Comparison of ENCODE assay signal across 9 mouse cellular contexts in genomic region chr7:67672650-67673049, GRCm38 (mm10). TPM values are rescaled to one million over a fixed set of nuclear protein-coding genes. Genes with fewer than 3 reads are reported as not detected.
DNase-seq lines count a peak whose midpoint lies in the region; ATAC-seq and TF ChIP-seq lines count a peak whose summit lies in the region.
"Had no signal": no experiment of that assay in that cellular context is flagged by ENCODE, and none has a peak within 500 bp of the region (broad histone marks: within the 10 kb centered on the region; RNA-seq: fewer than 3 reads in every experiment).

No protein-coding gene starts in this region.

- ATAC-seq in kidney, embryonic 15.5 days (replicated peaks; ENCODE audit: low FRiP score): 0 out of 2 replicates have a peak, but pooled peaks have one; percentile 29
- no peak; the same call in 1 of the 2 replicates for ATAC-seq in limb, embryonic 14.5 days (ENCODE audit: low FRiP score, low read depth)
- ATAC-seq in stomach, embryonic 15.5 days (ENCODE audit: insufficient read depth, low FRiP score, low read depth): peak; percentile 48

- no peaks in the 10 kb centered on the region for H3K9me3 ChIP-seq in heart, embryonic 10.5 days
- no peaks in the 10 kb centered on the region for H3K9me3 ChIP-seq in kidney, embryonic 15.5 days (replicated peaks)
- no peaks in the 10 kb centered on the region for H3K9me3 ChIP-seq in limb, embryonic 14.5 days (ENCODE audit: control insufficient read depth, low read length)
- H3K9me3 ChIP-seq in stomach, embryonic 15.5 days: no peaks in the 10 kb centered on the region
- H3K9me3 ChIP-seq: embryonic facial prominence, embryonic 13.5 days had no signal

- TF ChIP-seq CTCF in C2C12 (IDR thresholded peaks at IDR 0.05; ENCODE audit: control insufficient read depth, insufficient read depth, insufficient read length): peak; percentile 82
- peak; percentile 92 for TF ChIP-seq CTCF in embryonic fibroblast, embryonic 13.5 days (IDR thresholded peaks at IDR 0.05; ENCODE audit: borderline replicate concordance, insufficient read depth, low read length)

- TF ChIP-seq POLR2A in embryonic fibroblast, embryonic 13.5 days (IDR thresholded peaks at IDR 0.05; ENCODE audit: low read depth, low read length): no peak
- TF ChIP-seq POLR2A in limb, embryonic 14.5 days (IDR thresholded peaks at IDR 0.05; ENCODE audit: borderline replicate concordance, extremely low read depth, insufficient read depth, insufficient read length): no peak

- no peak overlapping the region for H3K4me3 ChIP-seq in C2C12 (ENCODE audit: insufficient read depth, poor library complexity, severe bottlenecking)
- no peak overlapping the region for H3K4me3 ChIP-seq in embryonic fibroblast, embryonic 13.5 days (ENCODE audit: insufficient read depth, low read length)
- H3K4me3 ChIP-seq in heart, embryonic 10.5 days: no peak overlapping the region
- no peak overlapping the region for H3K4me3 ChIP-seq in kidney, embryonic 15.5 days (replicated peaks)
- no peak overlapping the region for H3K4me3 ChIP-seq in limb, embryonic 14.5 days (replicated peaks; ENCODE audit: low read length)
- H3K4me3 ChIP-seq in stomach, embryonic 15.5 days (replicated peaks): no peak overlapping the region
- H3K4me3 ChIP-seq: embryonic facial prominence, embryonic 13.5 days had no signal

- peaks cover 4% of the 10 kb centered on the region for H3K36me3 ChIP-seq in C2C12 (ENCODE audit: control insufficient read depth, insufficient read depth)
- H3K36me3 ChIP-seq in heart, embryonic 10.5 days: peaks cover 34% of the 10 kb centered on the region
- H3K36me3 ChIP-seq in kidney, embryonic 15.5 days: peaks cover 51% of the 10 kb centered on the region
- peaks cover 63% of the 10 kb centered on the region for H3K36me3 ChIP-seq in limb, embryonic 14.5 days (ENCODE audit: control insufficient read depth, insufficient read depth, low read length)
- H3K36me3 ChIP-seq in stomach, embryonic 15.5 days: peaks cover 13% of the 10 kb centered on the region

- WGBS in heart, embryonic 10.5 days: 9% methylated on average over 10 of the region's 10 CpGs
- 11% methylated on average over 10 of the region's 10 CpGs for WGBS in kidney, embryonic 15.5 days
- WGBS in limb, embryonic 14.5 days: 8% methylated on average over 10 of the region's 10 CpGs
- 10% methylated on average over 10 of the region's 10 CpGs for WGBS in stomach, embryonic 15.5 days

- H3K4me2 ChIP-seq in kidney, embryonic 15.5 days: no peak overlapping the region
- H3K4me2 ChIP-seq in limb, embryonic 14.5 days (replicated peaks; ENCODE audit: low read depth, low read length, severe bottlenecking): no peak overlapping the region
- H3K4me2 ChIP-seq in stomach, embryonic 15.5 days: no peak overlapping the region
- H3K4me2 ChIP-seq: embryonic facial prominence, embryonic 13.5 days had no signal

- H3K4me1 ChIP-seq in embryonic fibroblast, embryonic 13.5 days (ENCODE audit: control insufficient read depth, insufficient read depth, low read length): no peaks in the 10 kb centered on the region; the same call in 1 of the 2 replicates
- H3K4me1 ChIP-seq in heart, embryonic 10.5 days: peaks cover 20% of the 10 kb centered on the region
- H3K4me1 ChIP-seq in kidney, embryonic 15.5 days: peaks cover 5% of the 10 kb centered on the region; the same call in 1 of the 2 replicates
- no peaks in the 10 kb centered on the region for H3K4me1 ChIP-seq in limb, embryonic 14.5 days (ENCODE audit: control insufficient read depth, insufficient read depth, low read length)
- no peaks in the 10 kb centered on the region; the same call in 1 of the 2 replicates for H3K4me1 ChIP-seq in stomach, embryonic 15.5 days
- H3K4me1 ChIP-seq: embryonic facial prominence, embryonic 13.5 days had no signal

- H3K9ac ChIP-seq in kidney, embryonic 15.5 days: no peak overlapping the region
- H3K9ac ChIP-seq in limb, embryonic 14.5 days (ENCODE audit: low read depth, low read length, severe bottlenecking): no peak overlapping the region
- H3K9ac ChIP-seq in stomach, embryonic 15.5 days: no peak overlapping the region

- H3ac ChIP-seq in C2C12 (ENCODE audit: control insufficient read depth, insufficient read length, low read depth): no peak overlapping the region

- H3K27me3 ChIP-seq in C2C12 (ENCODE audit: control insufficient read depth, insufficient read depth, insufficient read length): no peaks in the 10 kb centered on the region
- H3K27me3 ChIP-seq in heart, embryonic 10.5 days (ENCODE audit: insufficient read depth, poor library complexity, severe bottlenecking): no peaks in the 10 kb centered on the region
- no peaks in the 10 kb centered on the region for H3K27me3 ChIP-seq in kidney, embryonic 15.5 days
- H3K27me3 ChIP-seq in limb, embryonic 14.5 days (ENCODE audit: control insufficient read depth, insufficient read depth, low read length): no peaks in the 10 kb centered on the region
- H3K27me3 ChIP-seq in stomach, embryonic 15.5 days (replicated peaks): no peaks in the 10 kb centered on the region
- H3K27me3 ChIP-seq: embryonic facial prominence, embryonic 13.5 days had no signal

- H3K79me3 ChIP-seq in C2C12 (ENCODE audit: low read depth): no peaks in the 10 kb centered on the region

- peak; percentile 85 to 89 for DNase-seq in adrenal gland, postnatal 4 days (ENCODE audit: low spot score in 2 of 2)
- peak; percentile 91 for DNase-seq in heart, embryonic 10.5 days (ENCODE audit: low spot score)
- DNase-seq in limb, embryonic 14.5 days (ENCODE audit: low spot score): peak; percentile 90
- DNase-seq in neural tube, embryonic 10.5 days (ENCODE audit: extremely low spot score, low spot score): peak; percentile 93

- H3K79me2 ChIP-seq in C2C12 (ENCODE audit: control insufficient read depth, insufficient read depth): no peaks in the 10 kb centered on the region

- no peak overlapping the region for H3K27ac ChIP-seq in embryonic fibroblast, embryonic 13.5 days (ENCODE audit: insufficient read depth, low read length)
- H3K27ac ChIP-seq in heart, embryonic 10.5 days: 0 out of 2 replicates have a peak overlapping the region, but pooled peaks have one; percentile 57
- H3K27ac ChIP-seq in kidney, embryonic 15.5 days: no peak overlapping the region
- no peak overlapping the region for H3K27ac ChIP-seq in limb, embryonic 14.5 days (replicated peaks; ENCODE audit: low read depth, low read length)
- H3K27ac ChIP-seq in stomach, embryonic 15.5 days: no peak overlapping the region
- H3K27ac ChIP-seq: embryonic facial prominence, embryonic 13.5 days had no signal

TF ChIP-seq in C2C12, 6 proteins besides CTCF, POLR2A, EP300 and RAD21:
- TF ChIP-seq CEBPB (IDR thresholded peaks at IDR 0.05; ENCODE audit: low read depth) (no peak), USF1 (IDR thresholded peaks at IDR 0.05; ENCODE audit: low read depth) (no peak), MYOG (IDR thresholded peaks at IDR 0.05; ENCODE audit: control insufficient read depth, extremely low read depth, insufficient read length) (no peak), MYOD1 (IDR thresholded peaks at IDR 0.05; ENCODE audit: control insufficient read depth, insufficient read length, low read depth) (no peak), FOSL1 (IDR thresholded peaks at IDR 0.05; ENCODE audit: insufficient read depth, low read length, poor library complexity, severe bottlenecking) (no peak), MAX (IDR thresholded peaks at IDR 0.05) (no peak)

RNA-seq across cellular contexts. Expression of gene Ttc23, which starts 25.4 kb away (rescaled TPM):
- 7.2 TPM for polyA plus RNA-seq in C2C12 (2012; fragmentation: generic; extraction: Trizol)
- 10 to 100 TPM; 46.1 to 46.6 TPM for total RNA-seq in adrenal gland, postnatal 4 days (2021)
- 36.9 and 54.8 TPM in 2 replicates for polyA plus RNA-seq in embryonic fibroblast, embryonic 13.5 days (2011; ENCODE audit: insufficient read length, low read depth, missing spikeins)
- 19.0 and 27.1 TPM in 2 replicates for polyA plus RNA-seq in heart, embryonic 10.5 days (2016; fragmentation: Nextera tagmentation; extraction: Ambion mirVana)
- polyA plus RNA-seq in kidney, embryonic 15.5 days (2015; fragmentation: Nextera tagmentation; extraction: Ambion mirVana): 30.4 and 33.1 TPM in 2 replicates
- 32.9 and 33.4 TPM in 2 replicates for polyA plus RNA-seq in limb, embryonic 14.5 days (2012; rRNA removed)
- polyA plus RNA-seq in limb, embryonic 14.5 days (2014; fragmentation: Nextera tagmentation; extraction: Ambion mirVana): 46.9 and 50.4 TPM in 2 replicates
- 33.0 and 35.8 TPM in 2 replicates for polyA plus RNA-seq in stomach, embryonic 15.5 days (2015; fragmentation: Nextera tagmentation; extraction: Ambion mirVana)

RNA-seq across cellular contexts. Expression of gene Lrrc28, which starts 27.6 kb away (rescaled TPM):
- 9.1 TPM for polyA plus RNA-seq in C2C12 (2012; fragmentation: generic; extraction: Trizol)
- 10 to 100 TPM; 17.1 to 18.8 TPM for total RNA-seq in adrenal gland, postnatal 4 days (2021)
- 43.1 and 44.4 TPM in 2 replicates for polyA plus RNA-seq in embryonic fibroblast, embryonic 13.5 days (2011; ENCODE audit: insufficient read length, low read depth, missing spikeins)
- polyA plus RNA-seq in heart, embryonic 10.5 days (2016; fragmentation: Nextera tagmentation; extraction: Ambion mirVana): 12.8 and 13.6 TPM in 2 replicates
- polyA plus RNA-seq in kidney, embryonic 15.5 days (2015; fragmentation: Nextera tagmentation; extraction: Ambion mirVana): 15.3 and 15.7 TPM in 2 replicates
- polyA plus RNA-seq in limb, embryonic 14.5 days (2012; rRNA removed): 26.3 and 38.2 TPM in 2 replicates
- 22.1 and 27.3 TPM in 2 replicates for polyA plus RNA-seq in limb, embryonic 14.5 days (2014; fragmentation: Nextera tagmentation; extraction: Ambion mirVana)
- 12.0 and 14.2 TPM in 2 replicates for polyA plus RNA-seq in stomach, embryonic 15.5 days (2015; fragmentation: Nextera tagmentation; extraction: Ambion mirVana)
